Mouse (Mus musculus): ENCODE results near the gene Chtf18.

Gene Chtf18

DNA sequence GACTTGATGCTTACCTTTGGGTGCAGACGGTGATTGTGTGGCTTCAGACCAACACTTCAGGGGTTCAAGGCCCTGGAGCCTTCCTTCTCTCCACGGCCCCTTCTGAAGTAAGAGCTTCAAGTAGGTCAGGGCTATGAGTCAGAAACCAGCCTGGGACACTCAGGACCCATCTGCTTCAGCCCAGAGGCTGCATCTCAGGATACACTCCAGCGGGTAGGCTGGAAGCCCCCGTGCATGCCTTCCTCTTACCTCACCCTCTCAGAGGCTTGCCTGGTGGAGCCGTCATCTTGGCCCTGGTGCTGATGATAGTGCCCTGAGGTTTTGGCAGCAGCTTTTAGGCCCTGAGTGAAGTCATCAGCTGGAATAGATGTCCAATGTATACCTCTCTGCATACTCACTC lies 8.0 kb upstream of the Chtf18 start:
- DNase-seq (ENCODE audit: low read depth, low spot score): no peak

DNA sequence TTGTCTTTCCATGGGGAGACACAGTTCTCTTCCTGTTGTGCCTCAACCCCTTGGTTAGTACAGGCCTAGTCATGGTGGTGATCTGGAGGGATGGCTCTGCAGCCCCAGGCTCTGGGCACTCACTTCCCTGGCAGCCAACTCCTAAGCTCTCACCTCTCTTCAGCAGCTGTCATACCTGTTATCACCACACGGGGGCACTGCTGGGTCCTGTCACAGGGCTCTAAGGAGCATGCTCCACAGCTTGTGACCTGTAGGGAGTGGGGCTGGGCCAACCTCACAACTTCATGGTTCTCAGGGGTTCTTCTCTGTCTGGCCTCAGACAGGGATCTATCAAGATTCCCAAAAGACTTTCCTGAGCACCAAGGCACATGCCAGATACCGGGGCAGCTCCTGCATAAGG lies 4.9 kb upstream of the Chtf18 start:
- peak; percentile 97 for DNase-seq (ENCODE audit: low read depth, low spot score)

DNA sequence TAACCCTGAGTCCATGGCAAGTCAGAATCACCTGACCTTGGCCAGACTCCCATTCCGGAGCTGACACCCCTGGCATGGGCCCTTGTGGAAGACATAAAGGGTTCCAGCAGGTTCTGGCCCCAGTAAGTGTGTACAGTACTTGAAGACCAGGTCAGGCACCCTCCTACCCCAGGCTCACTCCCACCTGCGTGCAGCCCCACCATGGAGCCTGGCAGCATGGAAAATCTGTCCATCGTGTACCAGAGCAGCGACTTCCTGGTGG lies 721 bp upstream of the Chtf18 start:
- DNase-seq (ENCODE audit: low read depth, low spot score): no peak

DNA sequence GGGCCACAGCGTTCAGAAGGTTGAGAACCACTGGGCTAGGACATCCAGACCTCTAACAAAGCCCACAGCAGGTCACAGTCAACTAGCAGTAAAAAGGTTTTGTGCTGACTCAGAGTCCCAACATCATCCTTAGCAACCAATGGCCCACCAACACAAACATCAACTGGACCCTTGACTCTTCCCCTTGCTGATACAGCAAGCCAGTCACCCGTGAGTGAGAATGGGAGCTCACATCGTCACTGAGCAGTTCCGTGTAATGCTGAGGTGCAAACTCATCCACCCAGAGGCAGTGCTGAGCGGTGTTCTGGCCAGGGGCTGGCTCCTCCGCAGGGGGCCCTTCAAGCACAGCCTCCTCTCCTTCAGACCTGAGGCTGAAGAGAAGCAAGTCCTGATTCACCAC lies 2.0 kb downstream of the Chtf18 start:
- no peak for DNase-seq (ENCODE audit: low read depth, low spot score)

DNA sequence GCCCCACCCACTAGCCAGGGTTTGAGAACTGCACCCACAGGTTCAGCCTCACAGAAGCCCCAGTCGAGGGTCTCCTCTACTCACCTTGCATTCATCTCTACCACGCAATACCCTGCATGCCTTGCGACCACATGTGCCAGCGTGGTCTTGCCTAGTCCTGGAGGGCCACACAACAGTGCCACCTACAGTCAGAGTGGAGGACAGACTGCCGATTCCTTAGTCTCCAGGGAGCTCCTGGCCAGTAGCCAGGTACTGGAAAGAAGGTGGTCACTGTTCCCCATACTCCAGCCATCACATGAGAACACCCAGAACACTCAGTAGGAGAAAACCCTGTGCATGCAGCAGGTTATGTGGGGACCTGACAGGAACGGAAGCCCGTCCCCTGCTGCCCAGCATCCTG lies 3.3 kb downstream of the Chtf18 start:
- DNase-seq (ENCODE audit: low read depth, low spot score): peak; percentile 48

DNA sequence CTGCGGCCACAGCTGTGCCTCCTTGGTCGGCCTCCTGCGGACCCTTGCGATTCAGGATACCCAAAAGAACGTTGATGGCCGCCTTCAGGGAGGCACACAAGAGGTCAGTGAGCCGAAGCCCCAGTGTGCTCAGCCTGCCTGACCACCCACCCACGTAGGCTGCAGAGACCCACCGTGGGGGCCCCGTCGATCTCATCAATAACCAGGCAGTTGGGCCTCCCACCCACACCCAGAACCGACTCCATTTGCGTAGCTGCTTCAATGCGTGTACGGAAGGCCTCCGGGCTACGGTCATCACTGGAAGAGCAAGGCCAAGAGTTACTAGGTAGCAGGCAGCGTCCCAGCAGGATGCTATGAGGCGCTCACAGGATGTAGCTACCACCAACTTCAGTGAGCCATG lies 3.7 kb downstream of the Chtf18 start:
- no peak for DNase-seq (ENCODE audit: low read depth, low spot score)

DNA sequence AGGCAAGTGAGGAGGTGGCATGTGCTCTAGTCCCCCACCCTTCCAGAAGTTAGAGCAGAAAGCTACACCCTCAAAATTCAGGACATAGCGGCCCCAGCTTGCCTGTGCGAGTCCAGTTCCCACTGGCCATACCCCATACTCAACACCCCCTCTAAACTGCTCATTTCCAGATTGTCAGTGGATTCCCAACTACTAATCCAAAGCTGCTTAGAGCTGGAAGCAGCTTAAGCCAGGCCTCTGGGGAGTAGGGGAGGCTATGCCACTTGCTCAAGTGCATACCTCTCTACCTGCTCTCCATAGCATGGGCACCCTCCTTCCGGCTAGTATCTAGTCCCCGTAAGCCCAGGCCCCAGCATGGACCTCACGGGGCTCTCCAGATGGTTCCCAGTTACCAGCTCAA lies 5.7 kb downstream of the Chtf18 start:
- no peak for DNase-seq (ENCODE audit: low read depth, low spot score)

DNA sequence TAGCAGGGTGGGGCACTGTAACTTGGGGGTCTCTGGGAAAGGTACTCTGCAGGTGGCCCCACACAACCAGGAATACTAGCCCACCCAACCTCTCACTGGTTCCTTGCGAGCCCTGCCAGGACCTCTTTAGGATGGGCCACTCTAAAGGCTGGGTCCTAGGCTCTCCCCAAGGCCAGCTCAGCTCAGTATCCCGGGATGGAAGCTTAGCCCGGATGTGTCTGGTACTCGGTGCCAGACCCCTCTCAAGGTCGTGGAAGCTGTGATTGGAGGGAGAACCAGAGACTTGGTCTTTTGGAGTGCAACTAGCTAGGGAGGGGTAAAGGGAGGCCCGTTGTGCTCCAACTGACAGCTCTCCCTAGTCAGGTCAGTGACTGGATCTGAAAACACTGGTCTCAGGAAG lies 9.5 kb downstream of the Chtf18 start:
- no peak for DNase-seq (ENCODE audit: low read depth, low spot score)

DNA sequence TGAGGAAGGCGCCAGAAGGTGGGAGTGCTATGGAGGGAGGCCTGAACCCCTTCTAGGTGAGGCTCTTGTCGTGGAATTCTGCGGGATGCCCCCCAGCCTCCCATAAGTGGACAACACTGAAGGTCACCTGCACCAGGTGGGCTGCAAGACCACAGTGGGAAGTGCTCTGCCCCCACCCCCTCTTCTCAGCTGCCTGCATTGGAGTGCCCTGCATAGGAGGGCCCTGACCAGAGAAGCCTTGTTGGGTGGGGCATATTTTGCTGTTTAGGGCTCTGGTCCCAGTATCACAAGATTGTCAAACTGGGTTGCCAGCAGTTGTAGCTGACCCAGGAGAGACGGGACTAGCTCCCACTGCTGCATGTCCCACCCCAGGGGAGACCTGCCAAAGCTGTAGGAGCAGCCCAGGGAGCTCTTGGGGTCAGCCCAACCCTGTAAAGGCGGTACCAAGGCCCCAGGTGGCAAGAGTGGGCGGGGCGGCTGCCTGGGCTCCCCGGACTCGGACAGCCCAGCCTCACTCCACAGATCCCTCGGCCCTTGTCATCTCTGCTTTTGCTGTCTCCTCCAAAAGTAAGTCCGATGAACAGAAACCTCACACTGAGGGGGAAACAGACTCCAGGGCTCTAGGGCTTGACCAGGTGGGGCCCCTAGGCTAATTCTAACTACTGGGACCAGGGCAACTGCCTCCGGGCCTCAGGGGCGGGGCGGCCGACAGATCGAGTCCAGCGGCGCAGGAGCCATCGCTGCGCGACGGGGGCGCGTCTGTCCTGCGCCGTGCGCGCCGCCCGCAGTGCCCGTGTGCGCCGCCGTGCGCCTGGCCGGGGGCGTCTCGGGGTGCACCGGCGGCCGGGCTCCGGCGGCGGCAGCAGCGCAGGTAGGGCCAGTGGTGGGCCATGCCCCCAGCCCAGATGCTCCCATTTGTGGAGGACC lies 10.2 kb downstream of the Chtf18 start, which contains the start of gene Gng13:
Gene Gng13 (plus strand): TSS at position 461 of the 927 bp plus-strand sequence.
- DNase-seq (ENCODE audit: low read depth, low spot score): no peak

DNA sequence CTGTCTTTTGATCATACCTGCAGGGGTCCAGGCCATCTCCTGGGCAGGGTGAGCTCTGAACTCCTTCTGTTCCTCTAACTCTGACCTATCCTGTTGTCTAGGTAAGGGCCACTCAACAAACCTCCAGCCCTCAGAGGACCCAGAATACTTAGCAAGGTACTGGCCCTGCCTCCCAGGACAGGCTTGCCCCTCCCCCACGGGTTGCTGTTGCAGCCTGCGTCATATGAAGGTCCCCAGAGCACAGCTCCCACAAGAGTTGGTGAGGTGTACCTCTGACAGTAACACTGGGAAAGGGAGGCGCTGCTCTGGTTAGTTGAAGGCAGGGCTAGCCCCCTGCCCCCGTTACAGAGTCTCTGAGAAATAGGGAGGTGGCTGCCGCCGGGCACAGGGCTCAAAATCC lies 11.1 kb downstream of the Chtf18 start:
- DNase-seq (ENCODE audit: low read depth, low spot score): no peak

DNA sequence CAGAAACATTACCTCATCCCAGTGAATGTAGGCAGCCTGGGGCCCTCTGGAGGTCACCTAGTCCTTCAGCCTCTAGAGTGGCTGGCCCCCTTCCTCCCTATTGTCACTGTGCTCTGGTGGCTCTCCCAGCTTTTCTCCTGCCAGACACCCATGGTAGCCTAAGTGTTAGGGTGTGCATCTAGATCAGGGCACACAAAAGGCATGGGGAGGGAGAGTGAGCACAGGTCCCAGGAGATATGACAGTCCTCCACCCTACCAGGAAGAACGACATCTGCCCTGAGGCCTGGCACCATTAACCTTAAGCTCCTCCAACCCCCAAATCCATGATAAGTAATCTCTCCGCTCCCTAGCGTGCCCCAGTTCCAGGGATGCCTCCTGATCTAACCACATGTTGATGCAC lies 11.6 kb downstream of the Chtf18 start:
- DNase-seq (ENCODE audit: low read depth, low spot score): no peak

DNA sequence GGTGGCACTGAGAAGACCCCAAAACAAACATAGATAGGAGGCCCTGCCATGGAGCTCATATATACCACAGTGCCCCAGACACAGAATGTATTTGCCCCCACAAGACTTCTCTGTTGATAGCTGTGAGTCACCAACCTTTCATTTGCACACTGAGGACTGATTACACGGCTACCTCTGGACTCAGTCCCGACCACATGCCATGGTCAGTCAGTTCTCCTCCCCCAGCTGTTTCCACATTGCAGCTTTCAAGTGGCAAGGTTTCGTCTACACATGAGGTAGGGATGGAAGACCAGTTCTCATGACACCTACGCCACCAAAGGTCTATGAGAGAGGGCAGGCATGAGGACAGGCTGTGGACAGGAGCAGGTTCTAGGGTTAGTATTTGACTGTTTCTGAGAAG lies 16.1 kb downstream of the Chtf18 start:
- DNase-seq (ENCODE audit: low read depth, low spot score): peak; percentile 59

DNA sequence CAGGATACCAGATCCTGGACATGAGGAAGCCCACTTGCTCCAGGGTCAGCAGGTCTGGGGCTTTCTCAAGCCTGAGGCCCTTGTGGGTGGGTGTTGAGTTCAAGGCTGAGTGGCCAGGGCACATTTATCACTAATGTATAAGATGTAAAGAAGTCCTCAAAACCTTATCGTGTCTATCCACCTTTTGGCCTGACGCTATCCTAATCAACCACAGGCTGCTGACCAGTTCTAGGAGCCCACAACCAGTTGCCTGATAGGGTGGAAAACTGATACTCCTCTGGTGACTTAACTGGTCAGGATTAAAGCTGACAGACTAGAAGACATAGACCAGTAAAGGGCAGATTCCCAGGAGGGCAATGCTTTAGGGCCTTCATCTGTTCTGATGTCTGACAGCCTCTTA lies 17.2 kb downstream of the Chtf18 start:
- DNase-seq (ENCODE audit: low read depth, low spot score): no peak

DNA sequence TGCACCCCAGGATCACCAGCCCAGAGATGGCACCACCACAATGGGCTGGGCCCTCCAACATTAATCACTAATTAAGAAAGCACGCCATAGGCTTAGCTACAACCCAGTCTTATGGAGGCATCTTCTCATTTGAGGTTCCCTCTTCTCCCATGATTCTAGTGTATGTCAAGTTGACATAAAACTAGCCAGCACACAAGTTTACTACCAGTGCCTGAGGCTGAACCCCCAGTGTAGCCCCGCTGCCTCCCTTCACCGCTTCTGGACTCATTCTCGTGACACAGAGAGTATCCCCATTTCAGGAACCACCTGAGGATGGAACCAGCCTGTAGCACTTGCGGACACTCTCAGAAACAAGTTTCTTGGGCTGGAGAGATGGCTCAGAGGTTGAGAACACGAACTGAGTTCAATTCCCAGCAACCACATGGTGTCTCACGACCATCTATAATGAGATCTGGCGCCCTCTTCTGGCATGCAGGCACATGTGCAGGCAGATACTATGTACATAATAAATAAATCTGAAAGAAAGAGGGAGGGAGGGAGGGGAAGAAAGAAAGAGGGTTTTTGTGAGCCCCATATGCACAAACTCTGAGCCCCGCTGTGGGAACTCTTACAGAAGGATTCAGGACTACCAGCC lies 26.2 kb downstream of the Chtf18 start:
- DNase-seq (ENCODE audit: low read depth, low spot score): no peak

DNA sequence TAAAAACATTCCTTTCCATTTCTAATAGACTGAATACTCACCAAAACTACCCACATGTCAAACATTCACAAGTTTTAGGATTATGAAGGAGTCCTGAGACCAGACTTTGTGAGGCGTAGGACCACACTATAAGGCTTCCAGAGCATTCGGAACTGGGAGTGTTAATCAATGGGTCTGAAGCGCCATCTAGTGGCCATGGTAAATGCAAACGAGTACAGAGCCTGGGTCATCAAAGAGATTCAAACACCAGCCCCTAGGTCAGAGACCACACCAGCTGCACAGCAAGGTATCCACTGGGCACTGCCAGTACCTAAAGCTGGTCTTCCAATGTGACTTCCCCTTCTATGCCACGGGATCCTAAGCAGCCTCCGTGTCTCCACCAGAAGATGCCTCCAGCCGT lies 28.8 kb downstream of the Chtf18 start:
- DNase-seq (ENCODE audit: low read depth, low spot score): peak; percentile 88

DNA sequence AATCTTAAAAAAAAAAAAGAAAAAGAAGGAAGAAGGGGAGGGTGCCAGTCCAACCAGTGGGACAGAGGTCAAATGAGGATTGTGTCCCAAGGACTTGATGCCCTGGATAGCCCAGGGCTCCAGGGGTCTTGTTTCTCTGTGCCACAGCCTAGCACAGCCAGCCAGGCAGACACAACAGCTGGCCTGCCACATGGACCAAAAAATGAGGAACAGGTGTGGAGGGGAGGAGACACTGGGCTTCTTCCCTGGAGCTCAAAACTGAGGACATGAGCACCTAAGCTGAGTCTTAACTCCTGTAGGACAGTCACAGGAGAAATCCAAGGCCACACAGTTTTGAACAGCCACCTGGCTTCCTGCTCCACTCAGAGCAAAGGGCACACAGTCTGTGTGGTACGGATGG lies 31.0 kb downstream of the Chtf18 start:
- no peak for DNase-seq (ENCODE audit: low read depth, low spot score)

DNA sequence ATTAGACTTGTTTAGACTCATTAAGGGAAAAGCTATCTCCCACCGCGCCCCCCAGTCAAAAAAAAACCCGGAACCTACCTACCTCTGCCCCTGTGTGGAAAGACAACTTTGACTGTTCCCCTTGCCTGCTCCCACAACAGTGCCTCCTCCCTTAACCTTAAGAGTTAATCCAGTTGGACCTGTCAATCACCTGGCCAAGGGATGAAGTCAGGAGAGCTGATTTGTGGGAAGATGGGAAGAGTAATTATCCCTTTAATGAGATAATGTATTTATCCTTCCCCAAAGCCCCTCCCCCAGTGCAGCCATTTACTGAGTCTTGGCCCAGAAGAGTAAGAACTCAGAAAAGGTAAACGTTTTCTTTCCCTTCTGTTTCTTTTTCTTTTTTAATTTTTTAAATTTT lies 38.3 kb downstream of the Chtf18 start:
- no peak for DNase-seq (ENCODE audit: low read depth, low spot score)

DNA sequence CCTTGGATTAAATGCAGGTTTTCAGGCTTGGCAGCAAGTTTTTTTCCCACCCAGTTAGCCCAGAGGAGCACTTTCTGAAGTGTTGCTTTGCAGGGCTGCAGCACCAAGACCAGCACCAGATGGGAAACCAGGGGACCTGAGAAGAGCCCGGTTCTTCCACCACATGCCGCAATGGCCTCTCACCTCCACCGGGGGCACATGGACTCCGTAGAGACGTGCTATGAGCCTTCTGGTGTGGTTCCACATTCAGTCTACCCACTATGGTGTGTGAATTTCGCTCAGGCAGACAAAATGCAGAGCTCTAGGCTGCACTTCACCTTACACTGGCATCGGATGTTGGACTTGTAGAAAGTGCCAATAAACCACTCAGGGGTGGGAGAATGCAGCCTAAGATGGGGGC lies 40.9 kb downstream of the Chtf18 start:
- DNase-seq (ENCODE audit: low read depth, low spot score): peak; percentile 48

DNA sequence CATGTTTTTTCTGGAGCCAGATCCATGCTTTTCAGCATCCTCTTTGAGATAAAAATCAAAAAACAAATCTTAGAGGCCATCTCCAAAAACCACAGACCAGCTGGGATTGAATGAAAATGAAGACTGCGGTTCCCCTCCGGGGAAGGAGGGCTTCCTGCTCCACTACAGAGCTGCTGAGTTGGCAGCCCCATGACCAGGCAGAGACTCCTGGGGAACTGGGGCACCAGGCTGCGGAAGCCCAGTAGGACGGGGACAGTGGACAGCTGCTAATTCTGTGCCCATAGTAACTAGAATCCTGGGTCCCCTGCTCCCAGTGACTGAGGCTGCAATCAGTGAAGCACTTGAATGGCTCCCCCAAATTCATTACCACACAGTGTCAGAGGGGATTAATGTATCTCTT lies 45.6 kb downstream of the Chtf18 start:
- no peak for DNase-seq (ENCODE audit: low read depth, low spot score)

DNA sequence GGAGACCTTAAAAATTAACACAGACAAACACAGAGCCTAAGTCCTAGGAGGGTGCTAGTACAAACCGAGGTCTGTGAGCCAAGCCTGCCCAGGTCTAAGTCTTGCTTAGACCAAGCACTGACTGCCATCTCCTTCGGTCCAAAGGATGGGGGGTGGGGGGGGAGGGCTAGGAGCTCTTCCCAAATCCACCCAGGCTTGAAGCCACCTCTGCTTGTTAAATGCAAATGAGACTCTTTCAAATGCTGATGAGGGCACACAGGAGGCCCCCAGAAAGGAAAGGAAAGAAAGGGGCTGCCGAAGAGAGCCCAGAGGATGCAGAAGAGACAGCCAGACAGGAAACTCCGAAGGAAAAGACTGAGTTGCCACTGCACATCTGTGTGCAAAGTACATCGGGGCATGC lies 47.4 kb downstream of the Chtf18 start:
- no peak for DNase-seq (ENCODE audit: low read depth, low spot score)

DNA sequence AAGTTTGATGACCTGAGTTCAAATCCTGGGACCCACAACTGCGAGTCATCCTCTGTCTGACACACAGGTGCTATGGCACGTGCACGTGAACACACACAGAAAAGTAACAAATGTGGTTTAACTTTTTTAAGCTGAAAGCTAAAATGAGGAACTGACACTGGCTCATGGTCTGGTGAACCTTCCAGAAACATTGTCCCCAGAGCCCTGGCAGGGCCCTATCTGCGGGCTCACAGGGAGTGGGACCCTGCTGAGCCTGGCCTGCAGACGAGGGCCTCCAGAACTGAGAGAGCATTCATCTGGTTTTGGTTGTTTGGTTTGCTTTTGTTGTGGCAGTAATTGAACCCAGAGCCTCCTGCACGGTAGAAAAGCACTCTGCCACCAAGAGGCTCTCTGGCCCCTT lies 49.2 kb downstream of the Chtf18 start:
- no peak for DNase-seq (ENCODE audit: low read depth, low spot score)

DNA sequence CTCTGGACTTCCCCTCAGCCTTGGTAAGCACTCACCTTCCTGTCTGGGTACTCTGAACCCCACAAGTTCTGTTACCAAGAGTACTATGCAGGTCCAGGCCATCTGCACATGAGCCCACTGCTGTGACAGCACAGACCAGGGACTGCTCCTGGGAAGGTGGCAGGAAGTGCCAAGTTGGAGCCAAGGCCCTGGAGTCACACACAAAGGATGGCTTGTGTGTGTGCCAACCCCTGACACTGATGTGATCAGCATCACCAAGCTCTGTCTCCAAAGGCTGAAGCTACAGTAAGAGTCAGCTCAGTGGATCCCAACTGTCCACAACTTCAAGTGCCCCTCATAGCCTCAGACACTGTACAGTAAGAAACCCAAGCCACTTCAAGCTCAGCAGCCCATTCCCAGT lies 54.2 kb downstream of the Chtf18 start:
- DNase-seq (ENCODE audit: low read depth, low spot score): no peak

All from 3T3-L1 (cell line).